Mouse (Mus musculus): ENCODE results near the gene Rps15a. TPM values are rescaled to one million over a fixed set of nuclear protein-coding genes. Genes with fewer than 3 reads are reported as not detected.
A peak's percentile ranks its signal among the peaks of the same experiment; 100 is the strongest.

Rps15a gene
- polyA plus RNA-seq (2014; fragmentation: Nextera tagmentation; extraction: Ambion mirVana), result 379 and 486 TPM in 2 replicates

DNA sequence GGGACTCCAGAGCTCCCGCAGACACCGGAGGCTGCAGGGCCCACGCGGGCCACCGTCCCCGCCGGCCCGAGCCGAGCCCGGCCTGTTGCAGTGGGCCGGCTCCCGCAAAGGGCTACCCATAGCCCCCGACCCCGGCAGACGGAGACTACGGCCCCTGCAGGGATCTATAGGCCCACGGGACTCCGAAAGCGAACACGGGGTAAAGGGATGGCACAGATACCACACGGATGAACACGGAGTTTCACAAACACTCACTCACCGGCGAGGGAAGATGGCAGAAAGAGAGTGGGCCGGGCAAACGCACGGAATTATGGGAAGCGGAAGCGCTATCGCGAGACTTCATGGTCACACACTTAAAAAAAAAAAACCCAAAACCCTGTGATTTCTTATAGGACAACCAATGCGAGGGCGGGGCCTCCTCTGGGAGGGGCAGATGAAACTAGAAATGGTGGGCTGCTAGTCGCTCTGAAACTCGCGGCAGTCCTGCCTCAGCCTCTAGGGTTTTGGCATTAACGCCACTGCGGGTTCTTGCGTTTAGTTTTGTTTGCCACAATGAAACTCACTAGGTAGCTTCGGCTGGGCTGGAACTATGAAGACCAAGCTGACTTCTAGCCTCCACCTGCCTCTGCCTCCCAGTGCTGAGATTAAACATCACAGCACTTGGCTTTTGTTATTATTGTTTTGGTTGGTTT is at the start of gene Rps15a:
Gene Rps15a, minus strand, starts transcription at position 312 of the 692 bp plus-strand sequence.
- 0% methylated on average over 40 of the region's 40 CpGs for WGBS
- peak; percentile 86 for ATAC-seq (ENCODE audit: low FRiP score)

DNA sequence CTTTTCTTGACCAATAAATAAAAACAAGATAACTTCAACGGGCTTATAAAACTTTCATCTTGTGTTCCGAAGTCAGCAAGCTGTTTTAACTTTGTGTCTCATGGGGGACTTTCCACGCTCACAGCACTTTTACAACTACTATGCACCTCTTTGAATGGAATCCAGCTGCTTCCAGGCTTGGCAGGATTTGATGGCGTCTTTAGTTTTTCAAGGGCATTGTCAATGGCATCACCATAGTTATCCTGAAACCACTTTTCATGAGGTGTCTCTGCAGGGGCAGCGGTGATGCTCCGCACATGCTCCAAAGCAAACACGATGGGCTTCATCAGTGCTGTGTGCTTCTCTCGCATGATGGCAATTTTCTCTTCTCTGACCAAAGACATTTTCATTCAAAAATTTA is 47.0 kb upstream of the Rps15a start:
- Histone ChIP-seq H3K4me3 (replicated peaks; ENCODE audit: low read length) (no peak overlapping the region), H3K27ac (no peak overlapping the region), H3K27me3 (ENCODE audit: control insufficient read depth, insufficient read depth, low read length) (no peaks in the 10 kb centered on the region), H3K4me1 (replicated peaks; ENCODE audit: control insufficient read depth, insufficient read depth, low read length) (no peaks in the 10 kb centered on the region), H3K9ac (no peak overlapping the region), H3K9me3 (ENCODE audit: control insufficient read depth, low read length) (no peaks in the 10 kb centered on the region), H3K36me3 (replicated peaks; ENCODE audit: control insufficient read depth, insufficient read depth) (peaks cover 79% of the 10 kb centered on the region), H3K4me2 (replicated peaks) (no peak overlapping the region)
- WGBS, result 91% methylated on average over 8 of the region's 8 CpGs
- DNase-seq (ENCODE audit: low spot score) (no peak), ATAC-seq (ENCODE audit: low FRiP score) (no peak)

More for the DNA sequence above, at the start of gene Rps15a:
- peak; percentile 97 for DNase-seq (ENCODE audit: low spot score)
- Histone ChIP-seq H3K27me3 (ENCODE audit: control insufficient read depth, insufficient read depth, low read length) (no peaks in the 10 kb centered on the region), H3K27ac (peak within 1 kb of the TSS; percentile 89), H3K9me3 (ENCODE audit: control insufficient read depth, low read length) (no peaks in the 10 kb centered on the region), H3K4me2 (replicated peaks) (peak within 1 kb of the TSS; percentile 97), H3K36me3 (replicated peaks; ENCODE audit: control insufficient read depth, insufficient read depth) (peaks cover 71% of the 10 kb centered on the region), H3K4me1 (replicated peaks; ENCODE audit: control insufficient read depth, insufficient read depth, low read length) (peaks cover 32% of the 10 kb centered on the region), H3K9ac (peak within 1 kb of the TSS; percentile 87), H3K4me3 (replicated peaks; ENCODE audit: low read length) (peak within 1 kb of the TSS; percentile 89)

DNA sequence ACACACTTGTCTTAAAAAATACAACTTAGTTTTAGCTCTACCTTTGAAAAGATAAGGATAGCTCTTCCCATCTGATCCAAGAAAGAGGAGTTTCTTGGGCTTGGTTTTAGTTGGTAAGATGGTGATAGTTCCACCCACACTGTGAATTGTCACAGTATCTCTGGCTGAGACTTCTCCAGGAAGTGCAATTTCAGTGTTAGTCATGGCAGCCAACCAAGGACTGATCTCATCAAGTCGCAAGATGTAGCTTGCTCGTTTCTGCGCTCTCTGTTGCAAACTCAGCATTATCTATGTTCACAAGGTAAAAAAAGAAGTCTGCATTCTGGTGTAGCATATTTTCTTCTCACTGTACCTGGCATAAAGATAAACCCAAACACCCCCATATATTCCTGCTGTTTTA is 44.1 kb upstream of the Rps15a start:
- Histone ChIP-seq H3K4me2 (replicated peaks) (no peak overlapping the region), H3K9me3 (ENCODE audit: control insufficient read depth, low read length) (no peaks in the 10 kb centered on the region), H3K36me3 (replicated peaks; ENCODE audit: control insufficient read depth, insufficient read depth) (peaks cover 77% of the 10 kb centered on the region), H3K4me3 (replicated peaks; ENCODE audit: low read length) (no peak overlapping the region), H3K9ac (no peak overlapping the region), H3K27me3 (ENCODE audit: control insufficient read depth, insufficient read depth, low read length) (no peaks in the 10 kb centered on the region), H3K27ac (no peak overlapping the region), H3K4me1 (replicated peaks; ENCODE audit: control insufficient read depth, insufficient read depth, low read length) (no peaks in the 10 kb centered on the region)
- DNase-seq (ENCODE audit: low spot score) (no peak), ATAC-seq (ENCODE audit: low FRiP score) (no peak)
- 95% methylated on average over 3 of the region's 3 CpGs for WGBS

DNA sequence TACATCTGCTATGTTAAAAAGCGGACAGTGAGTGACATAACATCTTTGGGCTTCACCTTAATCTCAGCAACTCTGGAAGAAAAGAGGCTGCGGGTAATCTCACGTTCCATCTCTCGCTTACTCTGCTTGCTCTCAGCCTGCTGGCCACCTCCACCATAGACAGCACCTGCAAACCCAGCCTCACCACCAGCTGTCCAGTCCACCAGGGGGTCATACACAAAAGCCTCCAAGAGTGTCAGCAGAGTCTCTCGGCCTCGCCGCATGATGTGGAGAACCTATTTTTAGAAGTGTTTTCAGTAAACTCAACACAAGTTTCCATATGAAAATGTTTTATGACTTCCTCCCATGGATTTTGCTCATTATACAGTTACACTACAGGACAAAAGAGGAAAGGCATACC is 40.5 kb upstream of the Rps15a start:
- Histone ChIP-seq H3K27me3 (ENCODE audit: control insufficient read depth, insufficient read depth, low read length) (no peaks in the 10 kb centered on the region), H3K4me2 (replicated peaks) (no peak overlapping the region), H3K36me3 (replicated peaks; ENCODE audit: control insufficient read depth, insufficient read depth) (peaks cover 92% of the 10 kb centered on the region), H3K27ac (no peak overlapping the region), H3K4me3 (replicated peaks; ENCODE audit: low read length) (no peak overlapping the region), H3K9ac (no peak overlapping the region), H3K4me1 (replicated peaks; ENCODE audit: control insufficient read depth, insufficient read depth, low read length) (no peaks in the 10 kb centered on the region), H3K9me3 (ENCODE audit: control insufficient read depth, low read length) (no peaks in the 10 kb centered on the region)
- ATAC-seq (ENCODE audit: low FRiP score) (no peak), DNase-seq (ENCODE audit: low spot score) (no peak)
- 95% methylated on average over 7 of the region's 7 CpGs for WGBS

DNA sequence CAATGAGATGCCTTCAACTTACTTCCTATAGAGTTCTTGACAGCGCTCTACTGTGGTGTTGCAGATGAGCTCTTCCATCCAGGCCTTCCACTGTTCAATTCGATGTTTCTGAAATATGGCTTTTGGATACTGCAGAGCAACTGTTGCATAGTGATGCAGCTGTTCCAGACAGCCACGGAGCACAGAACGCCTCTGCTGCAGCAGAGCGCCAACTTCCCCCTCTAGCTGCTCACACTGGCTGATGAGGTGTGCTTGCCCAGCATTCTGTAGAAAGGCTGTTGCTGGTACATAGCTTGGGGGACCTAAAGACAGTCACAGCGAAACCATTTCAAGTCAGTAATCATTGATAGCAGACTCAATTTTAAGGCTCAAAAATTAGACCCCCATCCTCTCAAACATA is 38.2 kb upstream of the Rps15a start:
- Histone ChIP-seq H3K4me3 (replicated peaks; ENCODE audit: low read length) (no peak overlapping the region), H3K36me3 (replicated peaks; ENCODE audit: control insufficient read depth, insufficient read depth) (peaks cover 86% of the 10 kb centered on the region), H3K4me2 (replicated peaks) (no peak overlapping the region), H3K27me3 (ENCODE audit: control insufficient read depth, insufficient read depth, low read length) (no peaks in the 10 kb centered on the region), H3K9ac (no peak overlapping the region), H3K4me1 (replicated peaks; ENCODE audit: control insufficient read depth, insufficient read depth, low read length) (no peaks in the 10 kb centered on the region), H3K27ac (no peak overlapping the region), H3K9me3 (ENCODE audit: control insufficient read depth, low read length) (no peaks in the 10 kb centered on the region)
- ATAC-seq (ENCODE audit: low FRiP score) (no peak), DNase-seq (ENCODE audit: low spot score) (no peak)
- 97% methylated on average over 6 of the region's 6 CpGs for WGBS

DNA sequence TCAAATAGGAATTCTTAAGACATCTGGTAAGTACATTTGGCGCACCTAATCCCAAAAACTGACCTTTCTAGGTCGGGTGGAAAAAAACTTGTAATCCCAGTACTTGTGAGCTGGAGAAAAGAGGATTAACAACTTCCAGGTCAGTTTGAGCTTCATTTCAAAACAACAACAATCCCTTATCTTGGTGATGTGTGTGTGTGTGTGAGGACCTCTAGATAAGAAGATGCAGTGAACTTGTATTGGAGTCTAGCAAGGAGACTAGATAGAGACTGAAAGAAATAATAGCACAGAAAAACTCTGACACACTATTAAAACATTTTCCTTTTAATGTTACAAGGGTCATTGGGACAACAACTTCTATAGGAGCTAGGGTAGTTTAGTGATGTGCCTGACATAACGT is 27.6 kb upstream of the Rps15a start:
- H3K27ac ChIP-seq, result no peak overlapping the region

DNA sequence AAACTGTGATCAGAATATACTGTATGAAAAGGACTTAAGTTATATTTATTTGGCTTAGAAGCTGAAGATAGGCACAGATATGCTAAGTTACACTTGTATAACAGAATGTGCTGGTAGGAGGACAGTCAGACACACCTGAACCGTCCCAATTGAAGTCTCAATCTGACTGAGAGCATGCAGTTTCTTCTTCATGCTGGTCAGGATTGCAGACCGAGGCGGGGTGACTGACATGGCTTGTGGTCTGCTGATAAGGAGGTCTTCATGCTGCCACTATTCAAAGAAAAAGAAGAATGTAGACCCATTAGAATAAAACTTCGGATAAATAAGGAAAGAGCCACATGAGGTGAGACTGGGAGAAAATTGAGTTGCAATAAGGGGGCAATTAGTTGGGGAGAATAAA is 27.1 kb upstream of the Rps15a start:
- H3K4me3 ChIP-seq (replicated peaks; ENCODE audit: low read length), result no peak overlapping the region
- no peaks in the 10 kb centered on the region for H3K4me1 ChIP-seq (replicated peaks; ENCODE audit: control insufficient read depth, insufficient read depth, low read length)
- DNase-seq (ENCODE audit: low spot score) (no peak), ATAC-seq (ENCODE audit: low FRiP score) (no peak)
- WGBS, result 93% methylated on average over 4 of the region's 4 CpGs
- H3K36me3 ChIP-seq (replicated peaks; ENCODE audit: control insufficient read depth, insufficient read depth), result peaks cover 87% of the 10 kb centered on the region
- no peak overlapping the region for H3K4me2 ChIP-seq (replicated peaks)
- no peaks in the 10 kb centered on the region for H3K27me3 ChIP-seq (ENCODE audit: control insufficient read depth, insufficient read depth, low read length)
- no peaks in the 10 kb centered on the region for H3K9me3 ChIP-seq (ENCODE audit: control insufficient read depth, low read length)
- no peak overlapping the region for H3K9ac ChIP-seq
- no peak overlapping the region for H3K27ac ChIP-seq

More for the DNA sequence above, 27.6 kb upstream of the Rps15a start:
- H3K4me3 ChIP-seq (replicated peaks; ENCODE audit: low read length), result no peak overlapping the region
- DNase-seq (ENCODE audit: low spot score) (no peak), ATAC-seq (ENCODE audit: low FRiP score) (no peak)
- H3K27me3 ChIP-seq (ENCODE audit: control insufficient read depth, insufficient read depth, low read length), result no peaks in the 10 kb centered on the region
- no peak overlapping the region for H3K4me2 ChIP-seq (replicated peaks)
- no peaks in the 10 kb centered on the region for H3K4me1 ChIP-seq (replicated peaks; ENCODE audit: control insufficient read depth, insufficient read depth, low read length)
- H3K36me3 ChIP-seq (replicated peaks; ENCODE audit: control insufficient read depth, insufficient read depth), result peaks cover 88% of the 10 kb centered on the region
- no peaks in the 10 kb centered on the region for H3K9me3 ChIP-seq (ENCODE audit: control insufficient read depth, low read length)
- no peak overlapping the region for H3K9ac ChIP-seq
- 86% methylated on average over 3 of the region's 3 CpGs for WGBS

DNA sequence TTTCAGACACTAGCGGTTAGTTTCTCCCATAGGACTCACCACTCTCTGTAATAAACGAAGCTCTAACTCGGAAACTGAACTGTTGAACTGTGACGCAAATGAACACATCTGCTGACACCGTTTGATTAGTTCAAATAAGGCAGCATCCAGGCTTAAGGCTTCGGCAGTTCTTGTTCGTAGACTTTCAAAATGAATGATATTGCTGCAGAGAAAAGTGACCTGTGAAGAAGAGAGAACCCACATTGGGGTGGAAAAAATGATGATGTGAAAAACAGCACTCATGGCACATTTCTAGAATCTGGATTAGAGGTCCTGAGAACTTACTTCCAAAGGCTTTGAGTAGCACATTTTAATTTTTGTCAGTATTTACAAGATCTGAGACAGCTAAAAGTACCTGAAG is 25.3 kb upstream of the Rps15a start:
- no peak overlapping the region for H3K9ac ChIP-seq
- H3K4me3 ChIP-seq (replicated peaks; ENCODE audit: low read length), result no peak overlapping the region
- H3K9me3 ChIP-seq (ENCODE audit: control insufficient read depth, low read length), result no peaks in the 10 kb centered on the region
- DNase-seq (ENCODE audit: low spot score), result no peak
- H3K4me2 ChIP-seq (replicated peaks), result no peak overlapping the region
- WGBS, result 90% methylated on average over 7 of the region's 7 CpGs
- no peak for ATAC-seq (ENCODE audit: low FRiP score)
- no peaks in the 10 kb centered on the region for H3K27me3 ChIP-seq (ENCODE audit: control insufficient read depth, insufficient read depth, low read length)
- no peak overlapping the region for H3K27ac ChIP-seq
- H3K4me1 ChIP-seq (replicated peaks; ENCODE audit: control insufficient read depth, insufficient read depth, low read length), result no peaks in the 10 kb centered on the region
- peaks cover 93% of the 10 kb centered on the region for H3K36me3 ChIP-seq (replicated peaks; ENCODE audit: control insufficient read depth, insufficient read depth)

DNA sequence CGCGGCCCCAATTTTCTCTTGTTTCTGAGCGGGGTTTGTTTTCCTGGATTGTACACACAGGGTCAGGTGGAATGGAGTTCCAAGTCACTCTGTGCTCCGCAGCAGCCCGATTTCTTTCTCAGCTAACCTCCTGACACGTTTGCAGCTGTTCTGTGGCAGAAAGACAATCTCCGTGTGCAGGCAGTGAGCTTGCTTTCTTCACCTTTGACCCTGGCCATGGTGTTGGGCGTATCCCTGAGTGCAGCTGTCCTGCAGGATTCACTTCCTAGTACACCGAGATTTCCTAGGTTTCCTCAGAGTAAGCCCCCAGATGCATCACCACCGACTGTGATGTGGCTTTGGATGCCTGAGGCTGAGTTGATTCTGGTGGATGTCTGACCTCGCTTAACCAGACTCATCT is 19.1 kb upstream of the Rps15a start:
- Histone ChIP-seq H3K4me2 (replicated peaks) (no peak overlapping the region), H3K9me3 (ENCODE audit: control insufficient read depth, low read length) (no peaks in the 10 kb centered on the region), H3K9ac (no peak overlapping the region), H3K27ac (no peak overlapping the region), H3K36me3 (replicated peaks; ENCODE audit: control insufficient read depth, insufficient read depth) (peaks cover 56% of the 10 kb centered on the region), H3K27me3 (ENCODE audit: control insufficient read depth, insufficient read depth, low read length) (no peaks in the 10 kb centered on the region), H3K4me3 (replicated peaks; ENCODE audit: low read length) (no peak overlapping the region), H3K4me1 (replicated peaks; ENCODE audit: control insufficient read depth, insufficient read depth, low read length) (peaks cover 2% of the 10 kb centered on the region; the same call in 1 of the 2 replicates)
- ATAC-seq (ENCODE audit: low FRiP score) (no peak), DNase-seq (ENCODE audit: low spot score) (no peak)
- WGBS, result 73% methylated on average over 11 of the region's 11 CpGs
